Mouse (Mus musculus) ES-Bruce4 (cell line): ENCODE results near the gene Gm3336. TPM values are rescaled to one million over a fixed set of nuclear protein-coding genes. Genes with fewer than 3 reads are reported as not detected.

Experiments
- H3K27ac ChIP-seq: 2 replicates; pipeline ENCODE4 v1.5.1; 2012; ENCODE audit warnings: low read length, inconsistent platforms; ENCODE audit not compliant: insufficient read depth
- H3K27me3 ChIP-seq: 2 replicates; pipeline ENCODE4 v1.6.1; 2012; ENCODE audit warnings: mild to moderate bottlenecking, low read length, inconsistent platforms; ENCODE audit not compliant: control insufficient read depth, poor library complexity, insufficient read depth, severe bottlenecking
- H3K36me3 ChIP-seq: 2 replicates; pipeline ENCODE4 v1.6.1; 2012; ENCODE audit warnings: inconsistent platforms, mild to moderate bottlenecking, low read length, moderate library complexity; ENCODE audit not compliant: control insufficient read depth, poor library complexity, insufficient read depth, severe bottlenecking
- H3K4me1 ChIP-seq: one replicate; pipeline ENCODE4 v1.8.1; 2011; ENCODE audit warnings: low read length; ENCODE audit not compliant: control insufficient read depth, insufficient read depth
- H3K4me3 ChIP-seq: 2 replicates; pipeline ENCODE4 v1.5.1; 2011; ENCODE audit warnings: low read depth, mild to moderate bottlenecking, low read length
- H3K9ac ChIP-seq: 2 replicates; pipeline ENCODE4 v1.6.1; 2012; ENCODE audit warnings: low read depth, mild to moderate bottlenecking, inconsistent platforms; ENCODE audit not compliant: poor library complexity, severe bottlenecking
- H3K9me3 ChIP-seq: replicated peaks from 2 replicates; pipeline ENCODE4 v1.6.1; 2012; ENCODE audit warnings: mild to moderate bottlenecking, low read length, inconsistent platforms; ENCODE audit not compliant: control insufficient read depth, poor library complexity, insufficient read depth, severe bottlenecking
- CTCF ChIP-seq: IDR thresholded peaks from one replicate; pipeline ENCODE4 v1.8.1; 2011; ENCODE audit warnings: low read depth, low read length
- EP300 ChIP-seq: IDR thresholded peaks from 2 replicates; pipeline ENCODE4 v1.6.1; 2011; ENCODE audit warnings: low read depth, low read length; ENCODE audit not compliant: insufficient read depth
- POLR2A ChIP-seq: IDR thresholded peaks from one replicate; pipeline ENCODE4 v1.8.1; 2011; ENCODE audit warnings: low read length; ENCODE audit not compliant: insufficient read depth
- polyA plus RNA-seq: library from polyadenylated mRNA; stranded (reverse); fragments of >200 nt; gene quantifications from 2 replicates; pipeline ENCODE4 v1.2.4, GENCODE M21; 2011; ENCODE audit warnings: low read depth; ENCODE audit not compliant: missing spikeins, insufficient read depth, insufficient read length

The Gm3336 gene
- polyA plus RNA-seq, 1 experiment, result 2.5 TPM

GRCm38 (mm10) chr8:70715086-70715485, 3.3 kb upstream of the Gm3336 start:
- Histone ChIP-seq H3K36me3 (no peaks in the 10 kb centered on the region), H3K4me1 (no peaks in the 10 kb centered on the region), H3K9ac (no peak overlapping the region), H3K27me3 (no peaks in the 10 kb centered on the region), H3K27ac (no peak overlapping the region), H3K4me3 (no peak overlapping the region), H3K9me3 (no peaks in the 10 kb centered on the region)
- TF ChIP-seq POLR2A (no peak), CTCF (no peak), EP300 (no peak)

- Histone ChIP-seq H3K9ac (peak overlapping the region; percentile 8; the same call in 1 of the 2 replicates), H3K27me3 (no peaks in the 10 kb centered on the region), H3K36me3 (no peaks in the 10 kb centered on the region), H3K4me1 (no peaks in the 10 kb centered on the region), H3K27ac (no peak overlapping the region), H3K9me3 (no peaks in the 10 kb centered on the region), H3K4me3 (peak overlapping the region; percentile 17)
- no peak for TF ChIP-seq POLR2A
- no peak for TF ChIP-seq EP300
- no peak for TF ChIP-seq CTCF
These were observed 1.6 kb upstream of the Gm3336 start for GRCm38 (mm10) chr8:70716521-70717400.

- Histone ChIP-seq H3K4me3 (no peak overlapping the region), H3K27ac (no peak overlapping the region), H3K9me3 (no peaks in the 10 kb centered on the region), H3K27me3 (no peaks in the 10 kb centered on the region), H3K4me1 (no peaks in the 10 kb centered on the region), H3K36me3 (no peaks in the 10 kb centered on the region), H3K9ac (no peak overlapping the region)
- no peak for TF ChIP-seq POLR2A
- TF ChIP-seq CTCF, result no peak
- TF ChIP-seq EP300, result no peak
These were observed 1.5 kb downstream of the Gm3336 start for GRCm38 (mm10) chr8:70719796-70720270.

- Histone ChIP-seq H3K9me3 (no peaks in the 10 kb centered on the region), H3K27ac (no peak overlapping the region), H3K36me3 (no peaks in the 10 kb centered on the region), H3K9ac (no peak overlapping the region), H3K27me3 (no peaks in the 10 kb centered on the region), H3K4me1 (no peaks in the 10 kb centered on the region), H3K4me3 (no peak overlapping the region)
- TF ChIP-seq POLR2A (no peak), CTCF (peak; percentile 95)
These were observed 2.4 kb downstream of the Gm3336 start for GRCm38 (mm10) chr8:70720739-70721138.

GRCm38 (mm10) chr8:70721601-70722000, 3.3 kb downstream of the Gm3336 start:
- Histone ChIP-seq H3K36me3 (no peaks in the 10 kb centered on the region), H3K9ac (no peak overlapping the region), H3K4me1 (no peaks in the 10 kb centered on the region), H3K9me3 (no peaks in the 10 kb centered on the region), H3K27me3 (no peaks in the 10 kb centered on the region), H3K27ac (no peak overlapping the region), H3K4me3 (no peak overlapping the region)
- no peak for TF ChIP-seq CTCF
- no peak for TF ChIP-seq POLR2A
- TF ChIP-seq EP300, result no peak
